Mouse (Mus musculus) 3134 (cell line): ENCODE data around the gene Commd8.

Experiments used
- DNase-seq: peaks from one replicate; pipeline ENCODE4 v3.0.0-alpha.2; 2011; ENCODE audit warnings: low spot score; ENCODE audit not compliant: insufficient read length; ENCODE audit errors: extremely low read depth

Gene Commd8

GRCm38 (mm10) chr5:72167594-72168284 lies at the start of gene Commd8:
Commd8 (minus strand) TSS chr5:72168189.
- DNase-seq, result peak; percentile 93

- DNase-seq, result no peak
Observed at GRCm38 (mm10) chr5:72211741-72212140, 43.8 kb upstream of the Commd8 start.

GRCm38 (mm10) chr5:72210812-72211139 lies 42.8 kb upstream of the Commd8 start:
- DNase-seq, result no peak

GRCm38 (mm10) chr5:72210123-72210811 lies 42.3 kb upstream of the Commd8 start:
- DNase-seq, result no peak

- DNase-seq, result no peak
Observed at GRCm38 (mm10) chr5:72208515-72208914, 40.5 kb upstream of the Commd8 start.

- no peak for DNase-seq
Observed at GRCm38 (mm10) chr5:72205271-72205670, 37.3 kb upstream of the Commd8 start.

GRCm38 (mm10) chr5:72204507-72204906 lies 36.5 kb upstream of the Commd8 start:
- DNase-seq, result no peak

- DNase-seq, result no peak
Observed at GRCm38 (mm10) chr5:72203734-72204073, 35.7 kb upstream of the Commd8 start.

- DNase-seq, result peak; percentile 94
Observed at GRCm38 (mm10) chr5:72203028-72203733, 35.2 kb upstream of the Commd8 start.

- DNase-seq, result peak; percentile 10
Observed at GRCm38 (mm10) chr5:72202016-72202415, 34.0 kb upstream of the Commd8 start.

- DNase-seq, result peak; percentile 10
Observed at GRCm38 (mm10) chr5:72201600-72201999, 33.6 kb upstream of the Commd8 start.

- DNase-seq, result no peak
Observed at GRCm38 (mm10) chr5:72195442-72195841, 27.5 kb upstream of the Commd8 start.

GRCm38 (mm10) chr5:72191932-72192331 lies 23.9 kb upstream of the Commd8 start:
- DNase-seq, result no peak

GRCm38 (mm10) chr5:72191154-72191553 lies 23.2 kb upstream of the Commd8 start:
- no peak for DNase-seq

- DNase-seq, result no peak
Observed at GRCm38 (mm10) chr5:72184437-72185100, 16.6 kb upstream of the Commd8 start.

GRCm38 (mm10) chr5:72183929-72184328 lies 15.9 kb upstream of the Commd8 start:
- DNase-seq, result no peak

- no peak for DNase-seq
Observed at GRCm38 (mm10) chr5:72182804-72183203, 14.8 kb upstream of the Commd8 start.

GRCm38 (mm10) chr5:72181194-72181593 lies 13.2 kb upstream of the Commd8 start:
- DNase-seq, result no peak

- DNase-seq, result no peak
Observed at GRCm38 (mm10) chr5:72175530-72175929, 7.5 kb upstream of the Commd8 start.

- no peak for DNase-seq
Observed at GRCm38 (mm10) chr5:72175050-72175449, 7.1 kb upstream of the Commd8 start.

- no peak for DNase-seq
Observed at GRCm38 (mm10) chr5:72173521-72173920, 5.5 kb upstream of the Commd8 start.
